Mouse (Mus musculus) kidney, adult 2 months (tissue): Measurements from ENCODE around the gene Mdk.

Experiments
- CTCF ChIP-seq: fragments of 200-500 bp; conservative IDR thresholded peaks from 2 replicates; pipeline ENCODE4 v1.5.1; 2011; ENCODE audit warnings: low read depth, mild to moderate bottlenecking, control low read depth, low read length, moderate library complexity, mixed read lengths; ENCODE audit not compliant: insufficient read depth, insufficient read length
- POLR2A ChIP-seq: fragments of 200-500 bp; IDR thresholded peaks from one replicate; pipeline ENCODE4 v1.6.1; 2011; ENCODE audit warnings: low read depth, low read length, control low read depth

GRCm38 (mm10) chr2:91955121-91955591 is 23.1 kb upstream of the Mdk start:
- TF ChIP-seq CTCF (no peak), POLR2A (no peak)
